ENCODE assay signal across 9 mouse cellular contexts in genomic region chr11:7504651-7505321, GRCm38 (mm10).
DNase-seq lines count a peak whose midpoint lies in the region; ATAC-seq and TF ChIP-seq lines count a peak whose summit lies in the region.
"Had no signal": no experiment of that assay in that cellular context is flagged by ENCODE, and none has a peak within 500 bp of the region (broad histone marks: within the 10 kb centered on the region; RNA-seq: fewer than 3 reads in every experiment).

No protein-coding gene starts in this region.

- no peak overlapping the region for H3K9ac ChIP-seq in forebrain, embryonic 14.5 days (ENCODE audit: low read length)
- no peak overlapping the region for H3K9ac ChIP-seq in forebrain, embryonic 12.5 days
- no peak overlapping the region for H3K9ac ChIP-seq in midbrain, postnatal 0 days (replicated peaks; ENCODE audit: low read length, poor library complexity, severe bottlenecking)
- H3K9ac ChIP-seq in midbrain, embryonic 15.5 days, result no peak overlapping the region

- H3K4me3 ChIP-seq in forebrain, embryonic 14.5 days (ENCODE audit: low read depth, low read length), result no peak overlapping the region
- no peak overlapping the region for H3K4me3 ChIP-seq in forebrain, embryonic 12.5 days (replicated peaks)
- H3K4me3 ChIP-seq in midbrain, postnatal 0 days (ENCODE audit: low read depth, low read length), result no peak overlapping the region
- no peak overlapping the region for H3K4me3 ChIP-seq in midbrain, embryonic 15.5 days

- intact Hi-C loops in heart, postnatal 14 days (cut with DNase I), result loop anchor here (5.0 kb wide), 1 partner anchor 292 kb away; the partner anchor contains the start of gene Igfbp3

- no peak overlapping the region for H3K27ac ChIP-seq in forebrain, embryonic 14.5 days (ENCODE audit: low read depth, low read length)
- no peak overlapping the region for H3K27ac ChIP-seq in forebrain, embryonic 12.5 days
- no peak overlapping the region for H3K27ac ChIP-seq in midbrain, postnatal 0 days (ENCODE audit: low read depth, low read length)
- no peak overlapping the region for H3K27ac ChIP-seq in midbrain, embryonic 15.5 days
- H3K27ac ChIP-seq: macrophage had no signal

- H3K9me3 ChIP-seq in forebrain, embryonic 14.5 days (replicated peaks; ENCODE audit: control insufficient read depth, low read length), result no peaks in the 10 kb centered on the region
- H3K9me3 ChIP-seq in forebrain, embryonic 12.5 days, result no peaks in the 10 kb centered on the region
- no peaks in the 10 kb centered on the region for H3K9me3 ChIP-seq in midbrain, postnatal 0 days (ENCODE audit: low read length)
- no peaks in the 10 kb centered on the region for H3K9me3 ChIP-seq in midbrain, embryonic 15.5 days

- no peaks in the 10 kb centered on the region for H3K27me3 ChIP-seq in forebrain, embryonic 14.5 days (replicated peaks; ENCODE audit: control insufficient read depth, insufficient read depth, low read length)
- H3K27me3 ChIP-seq in forebrain, embryonic 12.5 days, result no peaks in the 10 kb centered on the region
- no peaks in the 10 kb centered on the region for H3K27me3 ChIP-seq in midbrain, postnatal 0 days (ENCODE audit: insufficient read depth, low read length)
- H3K27me3 ChIP-seq in midbrain, embryonic 15.5 days (replicated peaks), result no peaks in the 10 kb centered on the region

- ATAC-seq in forebrain, embryonic 14.5 days, result 0 out of 2 replicates have a peak, but pooled peaks have one; percentile 32
- no peak for ATAC-seq in forebrain, embryonic 12.5 days (ENCODE audit: low FRiP score)
- no peak for ATAC-seq in midbrain, postnatal 0 days (ENCODE audit: low FRiP score)
- no peak for ATAC-seq in midbrain, embryonic 15.5 days (replicated peaks)

- 85% methylated on average over 10 of the region's 10 CpGs for WGBS in forebrain, embryonic 14.5 days
- 90% methylated on average over 10 of the region's 10 CpGs for WGBS in forebrain, embryonic 12.5 days
- 83% methylated on average over 10 of the region's 10 CpGs for WGBS in midbrain, postnatal 0 days
- WGBS in midbrain, embryonic 15.5 days, result 85% methylated on average over 10 of the region's 10 CpGs

- no peak for TF ChIP-seq CTCF in midbrain, postnatal 0 days (IDR thresholded peaks at IDR 0.05)

- no peak overlapping the region for H3K4me2 ChIP-seq in forebrain, embryonic 14.5 days (ENCODE audit: low read length)
- H3K4me2 ChIP-seq in forebrain, embryonic 12.5 days, result no peak overlapping the region
- no peak overlapping the region for H3K4me2 ChIP-seq in midbrain, postnatal 0 days (ENCODE audit: low read depth, low read length, poor library complexity, severe bottlenecking)
- H3K4me2 ChIP-seq in midbrain, embryonic 15.5 days, result no peak overlapping the region

- H3K36me3 ChIP-seq in forebrain, embryonic 14.5 days (ENCODE audit: control insufficient read depth, insufficient read depth, low read length), result no peaks in the 10 kb centered on the region
- no peaks in the 10 kb centered on the region for H3K36me3 ChIP-seq in forebrain, embryonic 12.5 days (replicated peaks)
- no peaks in the 10 kb centered on the region for H3K36me3 ChIP-seq in midbrain, postnatal 0 days (ENCODE audit: insufficient read depth, low read length)
- H3K36me3 ChIP-seq in midbrain, embryonic 15.5 days (replicated peaks), result no peaks in the 10 kb centered on the region

- no peaks in the 10 kb centered on the region for H3K4me1 ChIP-seq in forebrain, embryonic 14.5 days (ENCODE audit: control insufficient read depth, insufficient read depth, low read length)
- no peaks in the 10 kb centered on the region for H3K4me1 ChIP-seq in forebrain, embryonic 12.5 days
- H3K4me1 ChIP-seq in midbrain, postnatal 0 days (ENCODE audit: insufficient read depth, low read length), result no peaks in the 10 kb centered on the region
- H3K4me1 ChIP-seq in midbrain, embryonic 15.5 days, result no peaks in the 10 kb centered on the region

- peak; percentile 8 for DNase-seq in forebrain, embryonic 14.5 days (ENCODE audit: low spot score)
- DNase-seq in midbrain, postnatal 0 days (ENCODE audit: low spot score), result peak; percentile 42
- DNase-seq in heart, postnatal 14 days, result peak; percentile 6 to 30
- peak; percentile 10 for DNase-seq in skeletal muscle tissue, adult 2 months (ENCODE audit: low read depth, low spot score)
- no peak for DNase-seq in yolk sac, embryonic 10.5 days (ENCODE audit: low spot score)
- DNase-seq in thymus, postnatal 0 days (ENCODE audit: low spot score), result no peak

Comparison
In these comparisons a context has a peak if more than half of its experiments do, and no peak if none do; other contexts are left out.
1. DNase-seq: peak in forebrain, embryonic 14.5 days (single experiment), midbrain, postnatal 0 days (single experiment), heart, postnatal 14 days (2 of 2) and skeletal muscle tissue, adult 2 months (single experiment); none in yolk sac, embryonic 10.5 days (single experiment) and thymus, postnatal 0 days (single experiment).